Mouse (Mus musculus) induced T-regulatory cell, adult 2 months (primary cell): ENCODE measurements around the gene Psapl1.

Source experiments
- DNase-seq: peaks from one replicate; pipeline ENCODE4 v3.0.0-alpha.2; 2012; ENCODE audit warnings: low read depth

Gene Psapl1

DNA sequence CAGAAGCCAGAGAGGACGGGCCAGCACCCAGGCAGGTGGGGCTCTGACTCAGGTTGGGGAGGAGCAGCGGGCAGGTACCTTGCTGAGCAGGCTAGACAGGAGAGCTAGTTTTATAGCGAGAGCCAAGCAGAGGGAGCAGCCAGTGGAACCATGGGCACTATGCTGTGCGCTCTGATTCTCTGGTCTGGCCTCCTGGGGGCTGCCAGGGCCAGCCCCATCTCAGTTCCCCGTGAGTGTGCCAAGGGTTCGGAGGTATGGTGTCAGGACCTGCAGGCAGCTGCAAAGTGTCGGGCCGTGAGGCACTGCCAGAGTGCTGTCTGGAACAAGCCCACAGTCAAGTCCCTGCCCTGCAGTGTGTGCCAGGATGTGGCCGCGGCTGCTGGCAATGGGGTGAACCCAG, at the start of gene Psapl1:
Gene Psapl1 (plus strand): TSS at position 106 of the 400 bp plus-strand sequence.
- DNase-seq, result no peak

DNA sequence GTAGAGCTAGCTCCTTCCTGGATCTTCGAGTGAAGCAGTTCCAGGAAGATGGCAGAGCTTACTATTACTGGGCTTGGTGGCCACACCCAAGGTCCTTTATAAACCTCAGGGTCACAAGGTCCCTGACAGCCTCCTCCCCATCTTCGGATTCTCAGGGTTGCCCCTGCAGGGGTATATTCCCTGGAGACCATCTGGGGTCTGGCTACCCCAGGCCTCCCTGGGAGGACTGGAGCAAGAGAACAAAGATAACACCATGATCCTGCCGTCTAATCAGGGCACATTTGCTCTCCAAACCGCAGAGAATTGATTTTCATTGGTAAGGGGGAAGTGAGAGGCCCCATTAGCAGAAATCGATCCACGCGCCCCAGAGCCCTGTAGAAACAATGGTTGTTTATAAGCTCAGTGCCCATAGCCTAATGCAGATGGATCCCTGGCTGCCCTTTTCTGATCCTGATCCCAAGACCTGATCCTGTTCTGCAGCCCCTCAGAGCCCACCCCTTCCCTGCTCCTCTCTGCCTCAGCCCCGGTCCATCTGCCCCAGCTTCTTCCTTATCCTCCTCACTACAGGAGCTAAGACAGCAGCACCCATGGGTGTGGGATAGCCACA, 48.8 kb upstream of the Psapl1 start:
- no peak for DNase-seq

- DNase-seq, result no peak
Observed at GRCm38 (mm10) chr5:36165424-36166302, 38.2 kb upstream of the Psapl1 start.

DNA sequence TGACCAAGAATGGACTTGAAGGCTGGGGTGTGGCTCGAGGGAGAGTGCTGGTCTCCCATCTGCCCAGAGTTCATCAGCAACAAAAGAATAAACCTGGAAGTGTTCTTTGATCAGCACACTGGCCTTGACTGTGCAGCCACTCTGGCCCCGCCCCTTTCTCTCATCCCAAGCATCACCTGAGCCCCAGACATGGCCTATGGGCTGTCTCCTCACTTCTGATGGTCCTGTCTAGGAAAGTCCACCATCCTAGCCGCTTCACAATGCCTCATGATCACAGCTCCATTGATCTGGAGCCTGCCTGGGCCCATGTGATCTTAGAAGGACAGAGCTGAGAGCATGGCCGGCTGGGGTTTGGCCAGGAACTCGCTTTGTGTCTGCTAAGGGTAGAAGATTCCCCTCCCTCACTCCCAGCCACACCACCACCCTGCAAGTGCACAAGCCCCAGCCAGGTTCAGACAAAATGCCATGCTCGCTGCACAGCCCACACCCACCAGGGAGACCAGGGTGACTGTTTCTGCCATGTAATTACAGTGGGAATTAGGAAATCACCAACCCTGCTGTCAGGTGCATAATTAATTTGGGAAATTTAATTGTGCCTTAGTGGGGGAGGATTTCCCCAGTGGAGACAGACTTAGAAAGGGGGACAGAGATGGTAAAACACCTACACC, 37.3 kb upstream of the Psapl1 start:
- DNase-seq, result no peak

DNA sequence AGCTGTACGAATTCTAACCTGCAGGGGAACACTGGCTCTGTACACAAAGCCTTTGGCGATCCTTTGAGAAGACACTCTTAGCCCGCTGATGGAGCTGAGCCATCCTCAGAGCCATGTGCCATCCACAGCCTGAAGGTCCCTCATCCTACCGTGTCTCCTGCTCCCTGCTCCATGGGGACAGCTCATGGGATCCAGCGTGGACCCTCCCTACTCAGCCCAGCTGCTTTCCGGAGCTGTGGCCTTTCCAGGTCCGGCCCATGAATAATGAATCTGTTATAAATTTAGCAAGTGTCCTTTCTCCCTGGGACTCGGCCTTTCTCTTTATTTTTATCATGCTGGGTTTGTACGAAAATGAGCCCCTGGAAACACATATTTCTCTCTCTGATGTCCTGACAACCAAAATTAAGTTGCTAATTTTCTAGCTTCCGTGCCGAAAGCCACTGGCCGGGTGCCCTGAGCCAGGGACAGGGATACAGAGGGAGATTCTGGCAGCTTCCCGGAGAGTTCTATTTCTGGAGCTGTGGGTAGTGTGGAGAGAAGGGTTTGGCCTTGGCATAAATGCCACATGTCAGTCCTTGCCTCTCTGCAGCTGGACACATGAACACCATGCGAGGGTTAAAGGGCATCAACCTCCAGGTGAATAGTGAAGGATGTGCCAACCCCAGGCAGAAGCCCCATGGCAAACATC, 34.7 kb upstream of the Psapl1 start:
- no peak for DNase-seq

GRCm38 (mm10) chr5:36174569-36175115, 29.2 kb upstream of the Psapl1 start:
- DNase-seq, result no peak

GRCm38 (mm10) chr5:36176409-36176808, 27.4 kb upstream of the Psapl1 start:
- no peak for DNase-seq

DNA sequence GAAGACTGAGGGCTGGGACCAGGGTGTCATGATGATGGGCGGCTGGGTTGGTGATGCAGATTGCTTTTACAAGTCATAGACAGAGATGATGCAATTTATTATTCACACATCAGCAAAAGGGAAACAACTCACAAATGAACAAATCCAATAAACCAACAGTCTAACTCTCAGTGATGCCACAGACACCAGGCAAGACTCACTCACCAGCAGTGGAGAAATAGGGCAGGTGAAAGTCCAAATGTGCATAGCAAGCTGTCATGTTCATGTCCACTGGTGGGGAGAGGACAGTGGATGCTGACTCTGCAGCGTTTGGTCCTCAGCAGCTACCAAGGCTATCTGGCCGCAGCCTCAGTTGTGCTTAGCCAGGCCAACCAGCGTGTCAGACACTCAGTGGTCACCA, 26.9 kb upstream of the Psapl1 start:
- DNase-seq, result no peak

- no peak for DNase-seq
Observed at GRCm38 (mm10) chr5:36178215-36178614, 25.6 kb upstream of the Psapl1 start.

DNA sequence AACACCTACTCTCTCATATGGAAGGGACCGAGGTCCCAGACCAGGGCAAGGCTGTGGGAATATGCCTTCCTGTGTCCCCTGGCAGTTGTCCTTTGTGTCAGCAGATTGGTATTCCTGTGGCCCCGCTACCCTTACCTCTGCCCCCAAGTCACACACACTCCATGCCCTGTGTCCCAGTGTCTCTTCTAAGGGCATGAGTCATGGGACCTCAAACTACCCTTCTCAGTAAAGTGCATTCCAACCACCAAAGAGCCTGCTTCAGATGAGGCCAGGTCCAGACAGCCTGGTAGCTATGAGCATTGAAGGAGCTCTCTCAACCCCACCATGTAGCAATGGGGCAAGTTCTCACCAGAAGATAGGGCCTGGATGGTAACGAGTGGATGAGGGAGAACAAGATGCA, 25.0 kb upstream of the Psapl1 start:
- no peak for DNase-seq

GRCm38 (mm10) chr5:36179708-36180107, 24.1 kb upstream of the Psapl1 start:
- DNase-seq, result no peak

DNA sequence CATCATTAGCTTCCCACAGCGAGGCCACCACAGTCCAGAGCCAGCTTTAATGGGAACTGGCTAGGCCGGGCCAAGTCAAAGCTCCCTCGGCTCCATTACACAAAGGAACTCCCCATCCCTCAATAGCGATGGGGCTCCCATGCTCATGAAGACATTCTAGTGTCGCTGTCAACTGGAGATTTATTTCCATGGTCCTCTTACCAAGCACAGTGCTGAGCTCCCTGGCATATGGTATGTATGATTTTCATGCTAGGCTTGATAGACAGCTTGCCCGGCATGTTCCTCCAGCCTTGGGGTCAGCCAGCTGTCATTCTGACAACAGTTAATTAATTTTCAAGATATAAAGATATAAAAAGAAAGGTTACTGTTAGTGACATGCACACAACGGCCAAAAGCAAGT, 21.5 kb upstream of the Psapl1 start:
- DNase-seq, result no peak

- no peak for DNase-seq
Observed at GRCm38 (mm10) chr5:36186294-36187053, 17.3 kb upstream of the Psapl1 start.

GRCm38 (mm10) chr5:36188310-36188709, 15.5 kb upstream of the Psapl1 start:
- DNase-seq, result no peak

GRCm38 (mm10) chr5:36191285-36191684, 12.5 kb upstream of the Psapl1 start:
- no peak for DNase-seq

- DNase-seq, result peak; percentile 3
Observed at GRCm38 (mm10) chr5:36191876-36192275, 11.9 kb upstream of the Psapl1 start.

- DNase-seq, result no peak
Observed at GRCm38 (mm10) chr5:36192677-36193076, 11.1 kb upstream of the Psapl1 start.

DNA sequence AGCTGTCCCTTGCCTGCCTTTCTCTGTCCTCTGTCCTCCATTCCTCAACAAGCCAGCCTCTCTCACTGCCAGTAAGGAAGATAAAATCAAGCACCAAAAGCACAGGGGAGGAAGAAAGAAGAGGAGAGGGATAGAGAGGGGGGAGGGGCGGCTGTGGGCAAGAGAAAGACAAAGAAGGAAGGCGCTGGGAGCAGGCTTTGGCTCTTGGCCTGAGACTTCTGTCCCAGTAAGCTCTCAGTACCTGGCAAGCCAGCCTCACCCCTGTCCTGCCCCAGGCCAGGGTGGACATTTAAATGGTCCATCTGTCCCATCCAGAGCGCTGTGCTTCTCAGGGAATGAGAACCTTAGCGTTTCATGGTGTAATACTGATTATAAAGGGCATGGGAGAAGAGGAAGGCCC, 9.2 kb upstream of the Psapl1 start:
- DNase-seq, result no peak

DNA sequence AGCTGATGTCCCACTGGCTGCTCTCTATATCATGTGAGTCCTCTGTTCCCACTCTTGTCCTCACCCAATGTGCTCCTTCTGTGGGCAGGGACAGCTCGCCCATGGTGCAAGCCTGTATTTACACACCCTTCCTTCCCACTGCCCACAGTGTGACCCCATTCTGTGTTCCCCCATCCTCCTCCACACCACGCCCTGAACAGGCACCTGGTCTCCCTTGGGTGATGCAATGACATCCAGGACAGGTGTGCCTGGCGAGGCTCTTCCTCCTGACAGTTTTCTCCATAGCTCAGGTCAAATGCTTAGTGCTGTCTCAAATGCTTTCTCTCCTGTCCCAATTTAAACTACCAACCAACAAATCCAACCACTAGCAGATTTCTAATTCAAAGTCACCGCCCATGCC, 8.4 kb upstream of the Psapl1 start:
- no peak for DNase-seq

GRCm38 (mm10) chr5:36199519-36199918, 4.3 kb upstream of the Psapl1 start:
- DNase-seq, result no peak

DNA sequence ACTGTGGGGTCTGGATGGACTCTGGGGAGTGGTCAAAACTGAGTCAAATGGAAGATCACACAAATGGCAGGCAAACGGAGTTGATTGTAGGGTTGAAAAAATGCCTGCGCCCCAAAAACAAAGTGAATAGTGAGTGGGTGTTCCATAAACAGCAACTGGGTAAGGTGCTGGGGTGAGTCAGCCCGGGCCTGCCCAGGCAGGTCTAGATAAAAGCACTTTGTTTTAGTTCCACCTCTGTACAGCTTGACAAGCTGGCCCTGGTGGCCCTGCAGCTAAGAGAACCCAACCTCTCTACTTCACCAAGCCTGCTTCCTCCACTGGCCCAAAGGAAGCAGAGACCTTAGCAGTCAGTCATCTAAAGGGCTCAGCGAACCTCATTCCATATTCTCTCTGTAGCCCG, 1.0 kb upstream of the Psapl1 start:
- DNase-seq, result no peak
